Comparison of ENCODE assay signal across 8 mouse cellular contexts in the genomic region with DNA sequence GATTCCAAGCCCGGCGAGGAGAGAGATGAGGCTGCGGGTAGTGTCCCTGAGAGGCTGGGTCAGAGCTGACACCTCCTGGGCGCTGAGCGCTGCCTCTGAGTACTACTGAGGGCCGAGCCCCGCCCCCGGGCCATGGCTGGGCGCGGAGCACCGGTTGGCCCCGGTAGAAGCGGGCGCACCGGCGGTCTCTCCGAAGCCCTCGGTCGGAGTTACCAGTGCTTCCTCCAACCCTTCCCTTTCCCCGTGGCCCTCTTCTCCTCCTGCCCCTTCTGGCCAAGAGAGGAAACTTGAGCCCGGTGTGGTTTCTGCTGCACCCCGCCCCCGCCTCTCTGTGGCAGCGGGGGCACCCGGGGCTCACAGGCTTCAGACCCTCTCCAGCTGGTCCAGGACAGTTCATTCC. TPM values are rescaled to one million over a fixed set of nuclear protein-coding genes. Genes with fewer than 3 reads are reported as not detected.
A peak's percentile ranks its signal among the peaks of the same experiment; 100 is the strongest.
DNase-seq lines count a peak whose midpoint lies in the region; ATAC-seq lines count a peak whose summit lies in the region.

No protein-coding gene starts in this region.

- H3K4me2 ChIP-seq in embryonic facial prominence, embryonic 11.5 days (ENCODE audit: low read depth, low read length): peak overlapping the region; percentile 83

- H3K4me1 ChIP-seq in embryonic facial prominence, embryonic 11.5 days (ENCODE audit: control insufficient read depth, insufficient read depth, low read length): peaks cover 4% of the 10 kb centered on the region
- H3K4me1 ChIP-seq in megakaryocyte, embryonic 14.5 days: peaks cover 69% of the 10 kb centered on the region

- H3K9ac ChIP-seq in embryonic facial prominence, embryonic 11.5 days (replicated peaks; ENCODE audit: low read length): peak overlapping the region; percentile 62

- H3K36me3 ChIP-seq in embryonic facial prominence, embryonic 11.5 days (replicated peaks; ENCODE audit: control insufficient read depth, insufficient read depth, low read depth, low read length): no peaks in the 10 kb centered on the region
- peaks cover 41% of the 10 kb centered on the region for H3K36me3 ChIP-seq in megakaryocyte, embryonic 14.5 days (replicated peaks; ENCODE audit: low read length)

- ATAC-seq in embryonic facial prominence, embryonic 11.5 days (replicated peaks; ENCODE audit: insufficient number of reproducible peaks, low FRiP score, low TSS enrichment, low read depth): 0 out of 2 replicates have a peak, but pooled peaks have one; percentile 26

- WGBS in embryonic facial prominence, embryonic 11.5 days: 1% methylated on average over 25 of the region's 25 CpGs

- no peak overlapping the region for H3K27ac ChIP-seq in embryonic facial prominence, embryonic 11.5 days (replicated peaks; ENCODE audit: low read depth, low read length)

- peak overlapping the region; percentile 36 for H3K4me3 ChIP-seq in embryonic facial prominence, embryonic 11.5 days (ENCODE audit: low read depth, low read length)
- peak overlapping the region; percentile 97 for H3K4me3 ChIP-seq in megakaryocyte, embryonic 14.5 days (replicated peaks)

- H3K27me3 ChIP-seq in embryonic facial prominence, embryonic 11.5 days (ENCODE audit: control insufficient read depth, insufficient read depth, low read length): no peaks in the 10 kb centered on the region
- no peaks in the 10 kb centered on the region for H3K27me3 ChIP-seq in megakaryocyte, embryonic 14.5 days (replicated peaks)

- no peaks in the 10 kb centered on the region for H3K9me3 ChIP-seq in embryonic facial prominence, embryonic 11.5 days (replicated peaks; ENCODE audit: control insufficient read depth, low read length)
- H3K9me3 ChIP-seq in megakaryocyte, embryonic 14.5 days: no peaks in the 10 kb centered on the region

- peak; percentile 36 to 42 for DNase-seq in heart, adult 18-20 months
- DNase-seq in heart, postnatal 25 days (ENCODE audit: low spot score): no peak
- peak; percentile 65 for DNase-seq in embryonic facial prominence, embryonic 11.5 days (ENCODE audit: low spot score)
- peak; percentile 37 to 41 for DNase-seq in heart, postnatal 10 days
- DNase-seq in kidney, postnatal 36 days: peak; percentile 47 to 73
- peak; percentile 87 to 88 for DNase-seq in spleen, postnatal 10 days (ENCODE audit: low spot score in 2 of 2)
- DNase-seq in layer of hippocampus, adult 9-10 months (ENCODE audit: low spot score): no peak

- intact Hi-C loops in heart, postnatal 25 days (cut with DNase I): loop anchor here (10.0 kb wide), 1 partner anchor 50 kb away; no protein-coding TSS in a partner anchor
- intact Hi-C loops in heart, postnatal 10 days (cut with DNase I): no loop called here

RNA-seq across cellular contexts. Expression of a gene that starts 3.0 kb away (rescaled TPM):
- 1 to 10 TPM in 1 of 2 experiments, under 1 TPM in 1; 0.46 to 1.2 TPM for total RNA-seq in heart, adult 18-20 months (2021)
- under 1 TPM; 0.42 to 0.64 TPM for total RNA-seq in heart, postnatal 25 days (2021)
- polyA plus RNA-seq in embryonic facial prominence, embryonic 11.5 days (2014; fragmentation: Nextera tagmentation; extraction: Ambion mirVana): 5.4 and 8.0 TPM in 2 replicates
- total RNA-seq in heart, postnatal 10 days (2021): 1 to 10 TPM in 1 of 2 experiments, under 1 TPM in 1; 0.30 to 1.0 TPM
- 321 and 342 TPM in 2 replicates for polyA plus RNA-seq in megakaryocyte, embryonic 14.5 days (2012; ENCODE audit: insufficient read depth, low replicate concordance)

RNA-seq across cellular contexts. Expression of a gene that starts 14.9 kb away (rescaled TPM):
- 100 to 1,000 TPM; 147 to 150 TPM for total RNA-seq in heart, adult 18-20 months (2021)
- 100 to 1,000 TPM; 133 to 153 TPM for total RNA-seq in heart, postnatal 25 days (2021)
- 1,361 and 1,483 TPM in 2 replicates for polyA plus RNA-seq in embryonic facial prominence, embryonic 11.5 days (2014; fragmentation: Nextera tagmentation; extraction: Ambion mirVana)
- 100 to 1,000 TPM; 299 to 318 TPM for total RNA-seq in heart, postnatal 10 days (2021)
- polyA plus RNA-seq in megakaryocyte, embryonic 14.5 days (2012; ENCODE audit: insufficient read depth, low replicate concordance): 12.1 and 56.4 TPM in 2 replicates

RNA-seq across cellular contexts. Expression of a gene that starts 15.6 kb away (rescaled TPM):
- total RNA-seq in heart, adult 18-20 months (2021): 10 to 100 TPM; 49.8 to 53.1 TPM
- total RNA-seq in heart, postnatal 25 days (2021): 10 to 100 TPM; 55.9 to 63.9 TPM
- polyA plus RNA-seq in embryonic facial prominence, embryonic 11.5 days (2014; fragmentation: Nextera tagmentation; extraction: Ambion mirVana): 210 and 217 TPM in 2 replicates
- 10 to 100 TPM; 81.3 to 97.4 TPM for total RNA-seq in heart, postnatal 10 days (2021)
- 0.77 and 1.5 TPM in 2 replicates for polyA plus RNA-seq in megakaryocyte, embryonic 14.5 days (2012; ENCODE audit: insufficient read depth, low replicate concordance)

RNA-seq across cellular contexts. Expression of a gene that starts 17.3 kb away (rescaled TPM):
- 10 to 100 TPM; 52.3 to 52.9 TPM for total RNA-seq in heart, adult 18-20 months (2021)
- 10 to 100 TPM; 51.8 to 53.4 TPM for total RNA-seq in heart, postnatal 25 days (2021)
- 327 and 331 TPM in 2 replicates for polyA plus RNA-seq in embryonic facial prominence, embryonic 11.5 days (2014; fragmentation: Nextera tagmentation; extraction: Ambion mirVana)
- 10 to 100 TPM; 81.2 to 83.3 TPM for total RNA-seq in heart, postnatal 10 days (2021)
- 33.2 and 56.2 TPM in 2 replicates for polyA plus RNA-seq in megakaryocyte, embryonic 14.5 days (2012; ENCODE audit: insufficient read depth, low replicate concordance)

RNA-seq across cellular contexts. Expression of a gene that starts 55.2 kb away (rescaled TPM):
- total RNA-seq in heart, adult 18-20 months (2021): not detected
- total RNA-seq in heart, postnatal 25 days (2021): not detected
- polyA plus RNA-seq in embryonic facial prominence, embryonic 11.5 days (2014; fragmentation: Nextera tagmentation; extraction: Ambion mirVana): not detected in 2 replicates
- total RNA-seq in heart, postnatal 10 days (2021): not detected
- polyA plus RNA-seq in megakaryocyte, embryonic 14.5 days (2012; ENCODE audit: insufficient read depth, low replicate concordance): 1.00 and 1.6 TPM in 2 replicates

Comparison
In these comparisons a context has a peak if more than half of its experiments do, and no peak if none do; other contexts are left out.
1. DNase-seq: peak in heart, adult 18-20 months (2 of 2), embryonic facial prominence, embryonic 11.5 days (single experiment), heart, postnatal 10 days (2 of 2), kidney, postnatal 36 days (2 of 2) and spleen, postnatal 10 days (2 of 2); none in heart, postnatal 25 days (single experiment) and layer of hippocampus, adult 9-10 months (single experiment).